Mouse (Mus musculus): ENCODE data around the gene Zfp523.
A peak's percentile ranks its signal among the peaks of the same experiment; 100 is the strongest.

The Zfp523 gene

GRCm38 (mm10) chr17:28192754-28193153 is 15.8 kb downstream of the Zfp523 start:
- TF ChIP-seq CTCF (conservative IDR thresholded peaks at IDR 0.05; ENCODE audit: low read length) (0 out of 2 replicates have a peak, but pooled peaks have one; percentile 14), POU5F1 (IDR thresholded peaks at IDR 0.05; ENCODE audit: borderline replicate concordance, low read length) (no peak), NANOG (IDR thresholded peaks at IDR 0.05; ENCODE audit: borderline replicate concordance, low read length) (no peak)
- Histone ChIP-seq H3K27me3 (ENCODE audit: insufficient read depth, low read length) (no peaks in the 10 kb centered on the region), H3K9me3 (ENCODE audit: low read length) (no peaks in the 10 kb centered on the region), H3K36me3 (ENCODE audit: insufficient read depth, low read length) (peaks cover 42% of the 10 kb centered on the region), H3K4me1 (replicated peaks; ENCODE audit: low read depth, low read length) (peaks cover 15% of the 10 kb centered on the region), H3K4me3 (replicated peaks; ENCODE audit: low read length) (no peak overlapping the region)

GRCm38 (mm10) chr17:28193559-28193958 is 16.6 kb downstream of the Zfp523 start:
- Histone ChIP-seq H3K4me1 (replicated peaks; ENCODE audit: low read depth, low read length) (peaks cover 17% of the 10 kb centered on the region), H3K9me3 (ENCODE audit: low read length) (no peaks in the 10 kb centered on the region), H3K36me3 (ENCODE audit: insufficient read depth, low read length) (peaks cover 49% of the 10 kb centered on the region), H3K4me3 (replicated peaks; ENCODE audit: low read length) (no peak overlapping the region), H3K27me3 (ENCODE audit: insufficient read depth, low read length) (no peaks in the 10 kb centered on the region)
- TF ChIP-seq NANOG (IDR thresholded peaks at IDR 0.05; ENCODE audit: borderline replicate concordance, low read length) = no peak
- no peak for TF ChIP-seq CTCF (conservative IDR thresholded peaks at IDR 0.05; ENCODE audit: low read length)
- no peak for TF ChIP-seq POU5F1 (IDR thresholded peaks at IDR 0.05; ENCODE audit: borderline replicate concordance, low read length)

- Histone ChIP-seq H3K27me3 (ENCODE audit: insufficient read depth, low read length) (no peaks in the 10 kb centered on the region), H3K4me3 (replicated peaks; ENCODE audit: low read length) (no peak overlapping the region), H3K36me3 (ENCODE audit: insufficient read depth, low read length) (peaks cover 45% of the 10 kb centered on the region), H3K9me3 (ENCODE audit: low read length) (no peaks in the 10 kb centered on the region), H3K4me1 (replicated peaks; ENCODE audit: low read depth, low read length) (peaks cover 24% of the 10 kb centered on the region)
- TF ChIP-seq CTCF (conservative IDR thresholded peaks at IDR 0.05; ENCODE audit: low read length) (no peak), POU5F1 (IDR thresholded peaks at IDR 0.05; ENCODE audit: borderline replicate concordance, low read length) (no peak), NANOG (IDR thresholded peaks at IDR 0.05; ENCODE audit: borderline replicate concordance, low read length) (no peak)
Observed at GRCm38 (mm10) chr17:28195033-28195432, 18.1 kb downstream of the Zfp523 start.

GRCm38 (mm10) chr17:28197646-28198045 is 20.7 kb downstream of the Zfp523 start:
- Histone ChIP-seq H3K4me3 (replicated peaks; ENCODE audit: low read length) (0 out of 2 replicates have a peak overlapping the region, but pooled peaks have one; percentile 7), H3K36me3 (ENCODE audit: insufficient read depth, low read length) (peaks cover 38% of the 10 kb centered on the region), H3K27me3 (ENCODE audit: insufficient read depth, low read length) (peaks cover 2% of the 10 kb centered on the region; the same call in 1 of the 2 replicates), H3K4me1 (replicated peaks; ENCODE audit: low read depth, low read length) (peaks cover 50% of the 10 kb centered on the region), H3K9me3 (ENCODE audit: low read length) (no peaks in the 10 kb centered on the region)
- TF ChIP-seq NANOG (IDR thresholded peaks at IDR 0.05; ENCODE audit: borderline replicate concordance, low read length) (no peak), CTCF (conservative IDR thresholded peaks at IDR 0.05; ENCODE audit: low read length) (no peak), POU5F1 (IDR thresholded peaks at IDR 0.05; ENCODE audit: borderline replicate concordance, low read length) (no peak)

- Histone ChIP-seq H3K4me3 (replicated peaks; ENCODE audit: low read length) (no peak overlapping the region; the same call in 1 of the 2 replicates), H3K4me1 (replicated peaks; ENCODE audit: low read depth, low read length) (peaks cover 72% of the 10 kb centered on the region), H3K9me3 (ENCODE audit: low read length) (no peaks in the 10 kb centered on the region), H3K36me3 (ENCODE audit: insufficient read depth, low read length) (peaks cover 22% of the 10 kb centered on the region), H3K27me3 (ENCODE audit: insufficient read depth, low read length) (peaks cover 9% of the 10 kb centered on the region; the same call in 1 of the 2 replicates)
- no peak for TF ChIP-seq CTCF (conservative IDR thresholded peaks at IDR 0.05; ENCODE audit: low read length)
- TF ChIP-seq POU5F1 (IDR thresholded peaks at IDR 0.05; ENCODE audit: borderline replicate concordance, low read length) = no peak
- no peak for TF ChIP-seq NANOG (IDR thresholded peaks at IDR 0.05; ENCODE audit: borderline replicate concordance, low read length)
Observed at GRCm38 (mm10) chr17:28201982-28202381, 25.1 kb downstream of the Zfp523 start.

GRCm38 (mm10) chr17:28204052-28204720 is 27.3 kb downstream of the Zfp523 start:
- Histone ChIP-seq H3K4me3 (replicated peaks; ENCODE audit: low read length) (no peak overlapping the region), H3K4me1 (replicated peaks; ENCODE audit: low read depth, low read length) (peaks cover 84% of the 10 kb centered on the region), H3K27me3 (ENCODE audit: insufficient read depth, low read length) (peaks cover 9% of the 10 kb centered on the region; the same call in 1 of the 2 replicates), H3K9me3 (ENCODE audit: low read length) (no peaks in the 10 kb centered on the region), H3K36me3 (ENCODE audit: insufficient read depth, low read length) (peaks cover 13% of the 10 kb centered on the region)
- TF ChIP-seq POU5F1 (IDR thresholded peaks at IDR 0.05; ENCODE audit: borderline replicate concordance, low read length) = no peak
- peak; percentile 91 for TF ChIP-seq CTCF (conservative IDR thresholded peaks at IDR 0.05; ENCODE audit: low read length)

- TF ChIP-seq NANOG (IDR thresholded peaks at IDR 0.05; ENCODE audit: borderline replicate concordance, low read length) (no peak), POU5F1 (IDR thresholded peaks at IDR 0.05; ENCODE audit: borderline replicate concordance, low read length) (no peak), CTCF (conservative IDR thresholded peaks at IDR 0.05; ENCODE audit: low read length) (no peak)
- Histone ChIP-seq H3K4me1 (replicated peaks; ENCODE audit: low read depth, low read length) (peaks cover 79% of the 10 kb centered on the region), H3K4me3 (replicated peaks; ENCODE audit: low read length) (no peak overlapping the region), H3K9me3 (ENCODE audit: low read length) (no peaks in the 10 kb centered on the region), H3K27me3 (ENCODE audit: insufficient read depth, low read length) (peaks cover 9% of the 10 kb centered on the region; the same call in 1 of the 2 replicates), H3K36me3 (ENCODE audit: insufficient read depth, low read length) (peaks cover 13% of the 10 kb centered on the region)
Observed at GRCm38 (mm10) chr17:28205443-28205842, 28.5 kb downstream of the Zfp523 start.

- TF ChIP-seq CTCF (conservative IDR thresholded peaks at IDR 0.05; ENCODE audit: low read length) (no peak), NANOG (IDR thresholded peaks at IDR 0.05; ENCODE audit: borderline replicate concordance, low read length) (no peak), POU5F1 (IDR thresholded peaks at IDR 0.05; ENCODE audit: borderline replicate concordance, low read length) (no peak)
- Histone ChIP-seq H3K27me3 (ENCODE audit: insufficient read depth, low read length) (0 out of 2 replicates have a peak, but pooled peaks cover 7% of the 10 kb centered on the region), H3K9me3 (ENCODE audit: low read length) (no peaks in the 10 kb centered on the region), H3K4me1 (replicated peaks; ENCODE audit: low read depth, low read length) (peaks cover 74% of the 10 kb centered on the region), H3K36me3 (ENCODE audit: insufficient read depth, low read length) (peaks cover 12% of the 10 kb centered on the region), H3K4me3 (replicated peaks; ENCODE audit: low read length) (peak overlapping the region; percentile 87)
Observed at GRCm38 (mm10) chr17:28207092-28207491, 30.2 kb downstream of the Zfp523 start.

Data from E14TG2a.4 (cell line).